Mouse (Mus musculus) neural tube, embryonic 15.5 days (tissue): ENCODE measurements around the gene Trip11. TPM values are rescaled to one million over a fixed set of nuclear protein-coding genes. Genes with fewer than 3 reads are reported as not detected.
A peak's percentile ranks its signal among the peaks of the same experiment; 100 is the strongest.

Experiments
- ATAC-seq: fragments of 200-750 bp; cut with Nextera tagmentation; 2 replicates; pipeline ENCODE4 v1.8.0; 2017; ENCODE audit warnings: mild to moderate bottlenecking, moderate TSS enrichment, moderate library complexity; ENCODE audit not compliant: low FRiP score
- H3K27ac ChIP-seq: fragments of 300-500 bp; sonication (generic); replicated peaks from 2 replicates; pipeline ENCODE4 v1.5.1; 2015; ENCODE audit warnings: mild to moderate bottlenecking, inconsistent platforms
- H3K27me3 ChIP-seq: fragments of 300-500 bp; sonication (generic); replicated peaks from 2 replicates; pipeline ENCODE4 v1.6.1; 2015; ENCODE audit warnings: inconsistent platforms
- H3K36me3 ChIP-seq: fragments of 300-500 bp; sonication (generic); 2 replicates; pipeline ENCODE4 v1.6.1; 2015; ENCODE audit warnings: inconsistent platforms
- H3K4me1 ChIP-seq: fragments of 300-500 bp; sonication (generic); 2 replicates; pipeline ENCODE4 v1.6.1; 2015; ENCODE audit warnings: inconsistent platforms
- H3K4me2 ChIP-seq: fragments of 300-500 bp; sonication (generic); 2 replicates; pipeline ENCODE4 v1.6.1; 2015; ENCODE audit warnings: inconsistent platforms, mild to moderate bottlenecking, moderate library complexity
- H3K4me3 ChIP-seq: fragments of 300-500 bp; sonication (generic); replicated peaks from 2 replicates; pipeline ENCODE4 v1.5.1; 2015; ENCODE audit warnings: mild to moderate bottlenecking, inconsistent platforms
- H3K9ac ChIP-seq: fragments of 300-500 bp; sonication (generic); replicated peaks from 2 replicates; pipeline ENCODE4 v1.6.1; 2015; ENCODE audit warnings: mild to moderate bottlenecking, inconsistent platforms
- H3K9me3 ChIP-seq: fragments of 300-500 bp; sonication (generic); replicated peaks from 2 replicates; pipeline ENCODE4 v1.6.1; 2016; ENCODE audit warnings: inconsistent platforms
- WGBS: fragments of 180-500 bp; shearing (Covaris S2); methylation state at CpG from one replicate; pipeline ENCODE4 v1.1.7; 2015; ENCODE audit warnings: mixed read lengths; 5-methylcytosine and 5-hydroxymethylcytosine counted together
- polyA plus RNA-seq: library from polyadenylated mRNA; unstranded; fragments of >200 nt; fragmentation: Nextera tagmentation; extraction: Ambion mirVana; gene quantifications from 2 replicates; pipeline ENCODE4 v1.2.1, GENCODE M21; 2015

The Trip11 gene
- polyA plus RNA-seq, 1 experiment from 2014 or later = 23.8 TPM

DNA sequence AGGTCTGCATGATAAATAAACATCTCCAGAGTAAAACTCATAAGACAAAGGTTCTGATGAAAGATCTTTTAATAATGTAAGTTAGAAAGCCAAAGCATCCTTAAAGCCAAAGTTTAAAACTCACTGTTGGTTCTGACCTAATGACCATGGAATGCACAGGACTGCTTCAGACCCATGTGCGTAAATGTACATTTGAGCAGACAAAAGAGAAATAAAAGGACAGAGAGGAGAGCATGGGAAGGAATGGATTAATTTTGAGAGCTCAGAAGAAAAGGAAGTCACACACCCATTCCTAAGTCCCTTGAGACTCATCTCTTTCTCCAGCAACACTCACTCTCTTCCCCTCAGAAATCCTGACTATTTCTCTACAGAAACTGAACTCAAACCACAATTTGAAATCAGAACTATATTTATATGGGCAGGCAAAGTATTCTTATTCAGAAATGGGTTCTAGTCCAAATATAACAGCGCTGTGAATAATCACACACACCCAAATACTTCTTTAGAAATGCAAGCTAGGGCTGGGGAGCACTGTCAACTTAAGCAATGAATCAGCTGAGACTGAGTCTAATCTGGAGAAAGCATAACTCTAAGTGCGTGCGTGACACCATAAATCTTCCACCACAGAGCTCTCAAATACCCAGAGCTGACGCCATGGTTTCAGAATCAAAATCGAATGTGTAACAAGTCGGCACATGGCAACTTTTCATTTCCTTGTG is 61.1 kb downstream of the Trip11 start:
- H3K4me3 ChIP-seq = no peak overlapping the region
- H3K36me3 ChIP-seq = no peaks in the 10 kb centered on the region
- 75% methylated on average over 7 of the region's 7 CpGs for WGBS
- no peaks in the 10 kb centered on the region for H3K27me3 ChIP-seq
- no peaks in the 10 kb centered on the region for H3K4me1 ChIP-seq
- no peak overlapping the region for H3K9ac ChIP-seq
- no peaks in the 10 kb centered on the region for H3K9me3 ChIP-seq
- ATAC-seq = no peak
- H3K27ac ChIP-seq = no peak overlapping the region
- no peak overlapping the region for H3K4me2 ChIP-seq

DNA sequence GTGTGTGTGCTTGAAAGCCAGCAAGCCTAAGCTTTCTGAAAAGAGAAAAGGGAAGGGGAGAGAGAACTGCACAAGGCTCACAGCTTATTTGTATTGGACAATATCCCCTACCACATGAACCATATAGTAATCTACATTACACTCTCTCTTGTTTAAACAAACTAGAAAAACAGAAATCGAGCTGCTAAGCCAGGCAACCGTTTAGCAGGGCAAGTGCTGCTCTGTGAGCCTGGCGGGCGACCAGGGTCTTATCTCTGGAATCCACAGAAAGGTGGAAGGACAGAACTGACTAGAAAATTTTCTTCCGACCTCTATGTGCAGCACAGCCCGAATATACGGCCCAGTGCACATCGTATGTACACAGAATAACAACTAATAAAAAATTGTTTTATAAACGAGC is 61.8 kb downstream of the Trip11 start:
- H3K4me3 ChIP-seq = no peak overlapping the region
- 91% methylated on average over 9 of the region's 9 CpGs for WGBS
- ATAC-seq = no peak

GRCm38 (mm10) chr12:101836546-101837274 is 76.4 kb downstream of the Trip11 start:
- Histone ChIP-seq H3K27me3 (no peaks in the 10 kb centered on the region), H3K9ac (no peak overlapping the region), H3K9me3 (no peaks in the 10 kb centered on the region), H3K4me3 (no peak overlapping the region), H3K4me1 (no peaks in the 10 kb centered on the region), H3K27ac (no peak overlapping the region), H3K36me3 (peaks cover 39% of the 10 kb centered on the region), H3K4me2 (no peak overlapping the region)
- ATAC-seq = no peak
- 91% methylated on average over 10 of the region's 10 CpGs for WGBS

More for the DNA sequence above, 61.8 kb downstream of the Trip11 start:
- Histone ChIP-seq H3K27me3 (no peaks in the 10 kb centered on the region), H3K4me1 (no peaks in the 10 kb centered on the region), H3K9me3 (no peaks in the 10 kb centered on the region), H3K36me3 (peaks cover 5% of the 10 kb centered on the region; the same call in 1 of the 2 replicates), H3K9ac (no peak overlapping the region), H3K4me2 (no peak overlapping the region), H3K27ac (no peak overlapping the region)

DNA sequence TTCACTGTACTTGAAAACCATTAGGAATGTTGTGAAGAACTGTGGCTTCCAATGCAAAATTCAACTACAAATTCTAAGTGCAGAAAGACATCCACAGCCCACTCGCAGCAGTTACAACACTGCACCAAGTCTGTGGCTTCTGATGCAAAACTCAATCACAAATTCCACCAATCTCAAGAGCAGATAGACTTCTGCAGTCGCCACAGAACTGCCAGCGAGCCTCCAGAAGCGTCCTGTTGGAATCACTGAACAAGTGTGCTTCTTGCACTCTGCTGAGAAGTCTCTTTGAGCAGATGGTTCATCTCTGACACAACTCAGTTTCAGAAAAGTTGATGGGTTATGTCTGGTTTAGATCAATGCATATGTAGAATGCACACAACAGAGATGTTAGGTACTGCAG is 78.4 kb downstream of the Trip11 start:
- no peaks in the 10 kb centered on the region for H3K27me3 ChIP-seq
- no peaks in the 10 kb centered on the region for H3K4me1 ChIP-seq
- H3K9ac ChIP-seq = no peak overlapping the region
- ATAC-seq = no peak
- no peak overlapping the region for H3K27ac ChIP-seq
- 96% methylated on average over 4 of the region's 4 CpGs for WGBS
- no peak overlapping the region for H3K4me3 ChIP-seq
- H3K36me3 ChIP-seq = peaks cover 39% of the 10 kb centered on the region
- H3K4me2 ChIP-seq = no peak overlapping the region
- no peaks in the 10 kb centered on the region for H3K9me3 ChIP-seq

DNA sequence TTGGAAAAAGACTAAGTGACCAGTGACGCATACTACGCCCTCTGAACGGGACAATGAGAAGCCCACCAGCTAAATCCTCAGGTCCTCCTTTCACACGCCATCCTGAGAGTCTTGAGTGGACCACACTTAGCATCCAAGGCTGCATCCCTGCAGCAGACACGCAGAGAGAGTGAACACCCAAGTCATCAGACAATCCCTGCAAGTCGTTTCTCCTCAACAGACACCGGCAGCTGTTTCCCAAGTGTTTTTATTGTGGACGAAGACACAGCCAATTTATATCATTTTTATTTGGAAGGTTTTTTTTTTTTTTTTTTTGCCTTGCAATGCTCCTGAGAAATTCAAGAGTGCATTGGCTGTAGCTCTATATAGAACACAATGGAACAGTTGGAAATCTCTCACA is 79.3 kb downstream of the Trip11 start:
- Histone ChIP-seq H3K4me3 (no peak overlapping the region), H3K9me3 (no peaks in the 10 kb centered on the region), H3K27me3 (no peaks in the 10 kb centered on the region), H3K27ac (no peak overlapping the region), H3K4me2 (no peak overlapping the region), H3K4me1 (no peaks in the 10 kb centered on the region), H3K36me3 (peaks cover 38% of the 10 kb centered on the region), H3K9ac (no peak overlapping the region)
- 92% methylated on average over 8 of the region's 8 CpGs for WGBS
- no peak for ATAC-seq

GRCm38 (mm10) chr12:101833115-101833506 is 80.0 kb downstream of the Trip11 start:
- Histone ChIP-seq H3K9ac (no peak overlapping the region), H3K27me3 (no peaks in the 10 kb centered on the region), H3K4me3 (no peak overlapping the region), H3K4me2 (no peak overlapping the region), H3K9me3 (no peaks in the 10 kb centered on the region), H3K36me3 (peaks cover 32% of the 10 kb centered on the region), H3K27ac (no peak overlapping the region), H3K4me1 (no peaks in the 10 kb centered on the region)
- ATAC-seq = no peak
- 96% methylated on average over 6 of the region's 6 CpGs for WGBS

GRCm38 (mm10) chr12:101832179-101833114 is 80.6 kb downstream of the Trip11 start:
- H3K27ac ChIP-seq = no peak overlapping the region
- ATAC-seq = no peak
- H3K27me3 ChIP-seq = no peaks in the 10 kb centered on the region
- 92% methylated on average over 7 of the region's 7 CpGs for WGBS
- H3K9ac ChIP-seq = no peak overlapping the region
- no peaks in the 10 kb centered on the region for H3K9me3 ChIP-seq
- peaks cover 26% of the 10 kb centered on the region for H3K36me3 ChIP-seq
- H3K4me2 ChIP-seq = no peak overlapping the region
- no peaks in the 10 kb centered on the region for H3K4me1 ChIP-seq
- H3K4me3 ChIP-seq = no peak overlapping the region

DNA sequence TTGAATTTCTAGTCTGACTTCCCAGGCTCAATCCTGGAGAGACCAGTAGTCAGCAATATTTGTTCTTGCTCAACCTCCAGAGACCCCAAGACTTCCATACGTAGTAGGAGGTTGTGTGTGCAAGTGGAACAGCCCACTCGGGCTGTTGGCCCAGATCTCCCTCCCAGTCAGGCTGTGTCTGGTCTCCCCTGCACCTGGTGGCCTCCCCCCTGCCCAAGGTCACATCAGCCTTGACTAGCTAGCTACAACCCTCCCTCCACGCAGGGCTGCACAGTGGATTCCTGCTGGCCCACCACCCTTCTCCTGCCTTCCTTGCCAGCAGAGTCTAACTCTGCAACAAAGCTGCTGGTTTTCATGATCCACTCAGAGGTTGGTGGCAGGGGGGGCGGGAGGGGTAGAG is 81.8 kb downstream of the Trip11 start:
- Histone ChIP-seq H3K27ac (no peak overlapping the region), H3K4me1 (no peaks in the 10 kb centered on the region), H3K9ac (no peak overlapping the region), H3K27me3 (no peaks in the 10 kb centered on the region), H3K4me3 (no peak overlapping the region), H3K4me2 (no peak overlapping the region), H3K9me3 (no peaks in the 10 kb centered on the region), H3K36me3 (peaks cover 16% of the 10 kb centered on the region)
- ATAC-seq = no peak
- WGBS = 75% methylated on average over 4 of the region's 4 CpGs

- Histone ChIP-seq H3K27ac (no peak overlapping the region), H3K27me3 (peaks cover 10% of the 10 kb centered on the region; the same call in 1 of the 2 replicates), H3K36me3 (no peaks in the 10 kb centered on the region), H3K4me3 (no peak overlapping the region), H3K9me3 (no peaks in the 10 kb centered on the region), H3K4me1 (peaks cover 15% of the 10 kb centered on the region), H3K9ac (no peak overlapping the region), H3K4me2 (no peak overlapping the region)
- no peak for ATAC-seq
- WGBS = 95% methylated on average over 4 of the region's 4 CpGs
Measured at GRCm38 (mm10) chr12:101823161-101823560, 89.9 kb downstream of the Trip11 start.

GRCm38 (mm10) chr12:101821596-101821995 is 91.5 kb downstream of the Trip11 start:
- Histone ChIP-seq H3K9me3 (no peaks in the 10 kb centered on the region), H3K9ac (no peak overlapping the region), H3K4me3 (no peak overlapping the region), H3K27ac (no peak overlapping the region), H3K27me3 (peaks cover 12% of the 10 kb centered on the region; the same call in 1 of the 2 replicates), H3K4me2 (no peak overlapping the region), H3K36me3 (no peaks in the 10 kb centered on the region), H3K4me1 (peaks cover 16% of the 10 kb centered on the region)
- no peak for ATAC-seq
- WGBS = 49% methylated on average over 3 of the region's 3 CpGs

DNA sequence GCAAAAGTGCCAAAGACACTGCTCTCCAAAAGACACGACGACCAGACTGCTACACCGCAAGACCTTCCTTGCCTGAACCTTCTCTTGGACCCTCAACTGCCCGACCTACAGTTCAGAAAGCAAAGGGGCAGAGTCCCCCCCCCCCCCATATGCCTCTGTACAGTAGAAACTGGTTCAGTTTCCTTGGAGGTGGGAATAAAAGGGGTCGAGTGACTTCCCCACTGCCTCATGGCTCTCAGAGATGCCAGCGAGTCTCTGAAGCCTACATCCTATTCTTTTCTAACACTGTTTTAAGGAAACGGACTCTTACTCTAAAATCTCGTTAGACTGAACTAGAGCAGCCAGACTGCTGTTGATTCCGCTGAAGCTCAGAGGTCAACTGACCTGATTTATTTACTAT is 93.5 kb downstream of the Trip11 start:
- H3K9ac ChIP-seq = no peak overlapping the region

More for the DNA sequence above, 93.5 kb downstream of the Trip11 start:
- peak overlapping the region; percentile 53 for H3K4me3 ChIP-seq
- WGBS = 48% methylated on average over 9 of the region's 9 CpGs
- H3K36me3 ChIP-seq = no peaks in the 10 kb centered on the region
- peaks cover 16% of the 10 kb centered on the region for H3K4me1 ChIP-seq
- peak; percentile 26; the same call in 1 of the 2 replicates for ATAC-seq
- no peak overlapping the region for H3K27ac ChIP-seq
- H3K4me2 ChIP-seq = peak overlapping the region; percentile 99
- peaks cover 12% of the 10 kb centered on the region; the same call in 1 of the 2 replicates for H3K27me3 ChIP-seq
- no peaks in the 10 kb centered on the region for H3K9me3 ChIP-seq
